Mouse (Mus musculus) embryonic fibroblast, embryonic 13.5 days (primary cell): Measurements from ENCODE around the gene Capn12. TPM values are rescaled to one million over a fixed set of nuclear protein-coding genes. Genes with fewer than 3 reads are reported as not detected.
"Not testable (repeated sequence)": the region's sequence is repeated elsewhere in the genome, so short reads cannot be mapped to it uniquely, and the experiment has no call there.

ENCODE experiments used
- H3K27ac ChIP-seq: 2 replicates; pipeline ENCODE4 v1.5.1; 2012; ENCODE audit warnings: low read length, control low read depth, inconsistent platforms; ENCODE audit not compliant: insufficient read depth
- H3K4me1 ChIP-seq: 2 replicates; pipeline ENCODE4 v1.6.1; 2011; ENCODE audit warnings: low read length; ENCODE audit not compliant: control insufficient read depth, insufficient read depth
- H3K4me3 ChIP-seq: 2 replicates; pipeline ENCODE4 v1.5.1; 2011; ENCODE audit warnings: mild to moderate bottlenecking, control low read depth, low read length; ENCODE audit not compliant: insufficient read depth
- CTCF ChIP-seq: IDR thresholded peaks from 2 replicates; pipeline ENCODE4 v1.5.1; 2011; ENCODE audit warnings: mild to moderate bottlenecking, control low read depth, low read length, moderate library complexity, borderline replicate concordance; ENCODE audit not compliant: insufficient read depth
- POLR2A ChIP-seq: IDR thresholded peaks from 2 replicates; pipeline ENCODE4 v1.6.1; 2011; ENCODE audit warnings: low read depth, mild to moderate bottlenecking, control low read depth, low read length, moderate library complexity
- polyA plus RNA-seq: library from polyadenylated mRNA; stranded (reverse); fragments of >200 nt; gene quantifications from 2 replicates; pipeline ENCODE4 v1.2.4, GENCODE M21; 2011; ENCODE audit warnings: low read depth; ENCODE audit not compliant: missing spikeins, insufficient read length

Capn12 gene
- polyA plus RNA-seq, 1 experiment = 0.23 TPM

DNA sequence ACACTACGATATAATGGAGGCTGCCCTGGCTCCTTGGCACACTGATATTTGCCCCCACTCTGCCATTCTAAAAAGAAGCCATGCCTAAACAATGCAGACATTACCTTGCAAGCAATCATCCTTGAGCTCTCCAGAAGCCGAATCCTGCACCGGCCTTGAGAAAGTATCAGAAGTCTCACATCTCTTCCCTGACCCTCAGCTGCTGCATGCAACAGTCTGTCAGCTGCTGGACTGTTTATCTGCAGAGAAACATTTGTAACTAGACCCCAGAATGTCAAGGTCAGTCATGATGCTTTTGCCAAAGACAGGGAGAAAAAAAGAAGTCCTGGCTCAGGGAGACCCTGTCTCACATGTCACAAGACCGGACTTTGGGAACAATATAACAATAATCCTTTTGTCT lies 5.1 kb upstream of the Capn12 start:
- H3K27ac ChIP-seq = no peak overlapping the region
- H3K4me1 ChIP-seq = no peaks in the 10 kb centered on the region
- no peak overlapping the region for H3K4me3 ChIP-seq
- TF ChIP-seq POLR2A (no peak), CTCF (no peak)

GRCm38 (mm10) chr7:28877155-28877554 lies 4.1 kb upstream of the Capn12 start:
- no peak overlapping the region for H3K4me3 ChIP-seq
- no peak overlapping the region for H3K27ac ChIP-seq
- H3K4me1 ChIP-seq = no peaks in the 10 kb centered on the region
- TF ChIP-seq POLR2A (no peak), CTCF (no peak)

GRCm38 (mm10) chr7:28877856-28878255 lies 3.4 kb upstream of the Capn12 start:
- Histone ChIP-seq H3K4me3 (no peak overlapping the region), H3K4me1 (no peaks in the 10 kb centered on the region), H3K27ac (no peak overlapping the region)
- TF ChIP-seq CTCF (no peak), POLR2A (no peak)

GRCm38 (mm10) chr7:28879606-28880005 lies 1.6 kb upstream of the Capn12 start:
- Histone ChIP-seq H3K4me1 (no peaks in the 10 kb centered on the region), H3K4me3 (no peak overlapping the region)

DNA sequence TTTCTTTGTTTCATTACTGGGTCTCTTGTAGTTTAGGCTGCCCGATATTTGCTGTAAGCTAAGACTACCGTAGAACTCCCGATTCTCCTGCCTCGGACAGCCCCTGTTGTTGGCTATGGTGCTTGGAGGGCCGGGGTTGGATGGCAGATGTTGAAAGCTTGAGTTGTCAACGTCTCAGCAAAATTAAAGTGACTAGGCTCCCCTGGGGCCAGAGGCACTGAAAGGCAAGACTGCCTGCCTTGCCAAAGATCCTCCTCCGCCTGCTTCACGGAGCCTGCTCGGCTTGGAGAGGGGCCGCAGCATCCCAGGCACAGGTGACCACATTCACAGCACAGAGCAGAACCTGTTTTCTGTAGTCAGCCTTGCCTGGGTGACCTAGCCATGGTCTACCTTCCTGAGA lies 668 bp upstream of the Capn12 start:
- Histone ChIP-seq H3K27ac (no peak overlapping the region), H3K4me1 (no peaks in the 10 kb centered on the region), H3K4me3 (no peak overlapping the region)
- TF ChIP-seq POLR2A (no peak), CTCF (no peak)

More at GRCm38 (mm10) chr7:28879606-28880005, 1.6 kb upstream of the Capn12 start:
- no peak overlapping the region for H3K27ac ChIP-seq
- TF ChIP-seq POLR2A (no peak), CTCF (no peak)

GRCm38 (mm10) chr7:28883039-28883438 lies 1.8 kb downstream of the Capn12 start:
- Histone ChIP-seq H3K27ac (no peak overlapping the region), H3K4me3 (no peak overlapping the region), H3K4me1 (no peaks in the 10 kb centered on the region)
- TF ChIP-seq CTCF = no peak

DNA sequence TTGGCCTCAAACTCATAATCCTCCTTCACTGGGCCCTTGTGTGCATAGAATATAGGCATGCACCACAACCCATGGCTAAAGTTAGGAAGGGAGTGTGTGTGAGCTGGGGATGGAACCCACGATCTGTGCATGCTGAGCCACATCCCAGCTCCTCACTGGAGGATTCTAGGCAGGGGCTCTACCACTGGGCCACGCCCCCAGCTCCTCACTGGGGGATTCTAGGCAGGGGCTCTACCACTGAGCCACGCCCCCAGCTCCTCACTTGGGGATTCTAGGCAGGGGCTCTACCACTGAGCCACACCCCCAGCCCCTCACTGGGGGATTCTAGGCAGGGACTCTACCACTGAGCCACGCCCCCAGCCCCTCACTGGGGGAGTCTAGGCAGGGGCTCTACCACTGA lies 2.5 kb downstream of the Capn12 start:
- not testable (repeated sequence) for H3K4me3 ChIP-seq, H3K27ac ChIP-seq, H3K4me1 ChIP-seq

DNA sequence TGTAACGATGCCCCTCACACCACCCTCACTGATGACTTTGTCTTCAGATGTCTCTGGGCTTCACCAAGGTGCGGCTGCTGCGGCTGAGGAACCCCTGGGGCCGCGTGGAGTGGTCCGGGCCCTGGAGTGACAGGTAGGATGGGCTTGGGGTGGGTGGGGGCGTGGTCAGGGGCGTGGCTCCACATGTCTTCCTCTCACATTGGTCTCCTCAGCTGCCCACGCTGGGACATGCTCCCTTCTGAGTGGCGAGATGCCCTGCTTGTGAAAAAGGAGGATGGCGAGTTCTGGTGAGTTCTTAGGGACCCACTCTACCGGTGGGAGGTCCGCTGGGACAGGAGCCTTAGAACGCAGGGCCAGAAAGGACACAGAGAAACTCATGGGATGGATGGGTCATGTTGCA lies 5.3 kb downstream of the Capn12 start:
- H3K27ac ChIP-seq = no peak overlapping the region
- TF ChIP-seq CTCF = no peak
- no peak overlapping the region for H3K4me3 ChIP-seq
- H3K4me1 ChIP-seq = no peaks in the 10 kb centered on the region

GRCm38 (mm10) chr7:28888701-28889161 lies 7.5 kb downstream of the Capn12 start:
- no peak overlapping the region for H3K27ac ChIP-seq
- no peak overlapping the region for H3K4me3 ChIP-seq
- H3K4me1 ChIP-seq = no peaks in the 10 kb centered on the region
- TF ChIP-seq POLR2A (no peak), CTCF (no peak)

- Histone ChIP-seq H3K27ac (no peak overlapping the region), H3K4me3 (no peak overlapping the region), H3K4me1 (no peaks in the 10 kb centered on the region)
- TF ChIP-seq POLR2A = no peak
- TF ChIP-seq CTCF = no peak
These were observed 11.4 kb downstream of the Capn12 start for GRCm38 (mm10) chr7:28892601-28893000.

GRCm38 (mm10) chr7:28893643-28894265 lies 12.5 kb downstream of the Capn12 start:
- TF ChIP-seq POLR2A = no peak
- TF ChIP-seq CTCF = peak; percentile 32; the same call in 1 of the 2 replicates
- H3K27ac ChIP-seq = no peak overlapping the region

More at GRCm38 (mm10) chr7:28893643-28894265, 12.5 kb downstream of the Capn12 start:
- Histone ChIP-seq H3K4me3 (no peak overlapping the region), H3K4me1 (no peaks in the 10 kb centered on the region)
